Mouse (Mus musculus) brain, embryonic 14.5 days (tissue): ENCODE results near the gene Pglyrp1.

Experiments used
- CTCF ChIP-seq: fragments of 200-500 bp; IDR thresholded peaks from 2 replicates; pipeline ENCODE4 v1.5.1; 2012; ENCODE audit warnings: inconsistent platforms, mild to moderate bottlenecking, moderate library complexity, borderline replicate concordance; ENCODE audit not compliant: insufficient read depth, insufficient read length; ENCODE audit errors: extremely low read depth
- POLR2A ChIP-seq: fragments of 200-500 bp; IDR thresholded peaks from 2 replicates; pipeline ENCODE4 v1.6.1; 2012; ENCODE audit warnings: mild to moderate bottlenecking, inconsistent platforms, borderline replicate concordance; ENCODE audit not compliant: poor library complexity, insufficient read depth, insufficient read length, severe bottlenecking; ENCODE audit errors: extremely low read depth

- no peak for TF ChIP-seq CTCF
- TF ChIP-seq POLR2A, result no peak
Observed at GRCm38 (mm10) chr7:18821507-18821906, 49.6 kb upstream of the Pglyrp1 start, which contains the start of gene Psg17.
